Mouse (Mus musculus) heart, postnatal 0 days (tissue): ENCODE results near the gene Nav2. TPM values are rescaled to one million over a fixed set of nuclear protein-coding genes. Genes with fewer than 3 reads are reported as not detected.
A peak's percentile ranks its signal among the peaks of the same experiment; 100 is the strongest.

Source experiments
- ATAC-seq: fragments of 200-750 bp; cut with Nextera tagmentation; 2 replicates; pipeline ENCODE4 v1.8.0; 2017; ENCODE audit warnings: low read depth, moderate number of reproducible peaks, moderate library complexity; ENCODE audit not compliant: insufficient read depth
- DNase-seq: peaks from one replicate; pipeline ENCODE4 v3.0.0-alpha.2; 2016; ENCODE audit warnings: low spot score
- H3K27ac ChIP-seq: fragments of 300-500 bp; sonication (generic); 2 replicates; pipeline ENCODE4 v1.5.1; 2014; ENCODE audit warnings: low read depth, mild to moderate bottlenecking
- H3K27me3 ChIP-seq: fragments of 300-500 bp; sonication (generic); 2 replicates; pipeline ENCODE4 v1.6.1; 2014; ENCODE audit warnings: low read length, mixed read lengths; ENCODE audit not compliant: control insufficient read depth, insufficient read depth
- H3K36me3 ChIP-seq: fragments of 300-500 bp; sonication (generic); replicated peaks from 2 replicates; pipeline ENCODE4 v1.6.1; 2014; ENCODE audit warnings: low read length, mixed read lengths; ENCODE audit not compliant: control insufficient read depth, insufficient read depth
- H3K4me1 ChIP-seq: fragments of 300-500 bp; sonication (generic); 2 replicates; pipeline ENCODE4 v1.6.1; 2014; ENCODE audit warnings: antibody characterized with exemption; ENCODE audit not compliant: control insufficient read depth, insufficient read depth
- H3K4me2 ChIP-seq: fragments of 300-500 bp; sonication (generic); 2 replicates; pipeline ENCODE4 v1.6.1; 2014; ENCODE audit warnings: low read depth, mild to moderate bottlenecking, low read length, moderate library complexity
- H3K4me3 ChIP-seq: fragments of 300-500 bp; sonication (generic); 2 replicates; pipeline ENCODE4 v1.5.1; 2014; ENCODE audit warnings: low read depth, low read length
- H3K9ac ChIP-seq: fragments of 300-500 bp; sonication (generic); replicated peaks from 2 replicates; pipeline ENCODE4 v1.6.1; 2014; ENCODE audit warnings: low read depth, low read length, mixed read lengths
- H3K9me3 ChIP-seq: fragments of 300-500 bp; sonication (generic); replicated peaks from 2 replicates; pipeline ENCODE4 v1.6.1; 2016; ENCODE audit warnings: low read length; ENCODE audit not compliant: control insufficient read depth
- CTCF ChIP-seq: IDR thresholded peaks from 2 replicates; pipeline ENCODE4 v1.5.1; 2016; ENCODE audit warnings: antibody characterized with exemption, control low read depth, low read depth
- EP300 ChIP-seq: IDR thresholded peaks from 2 replicates; pipeline ENCODE4 v1.6.1; 2016; ENCODE audit warnings: antibody characterized with exemption, low read depth
- WGBS: fragments of 180-500 bp; shearing (Covaris S2); extraction: QIAGEN DNeasy Blood & Tissue Kit; methylation state at CpG from one replicate; pipeline ENCODE4 v1.1.7; 2014; 5-methylcytosine and 5-hydroxymethylcytosine counted together
- polyA plus RNA-seq: library from polyadenylated mRNA; unstranded; fragments of >200 nt; fragmentation: Nextera tagmentation; extraction: Ambion mirVana; gene quantifications from 2 replicates; pipeline ENCODE4 v1.2.1, GENCODE M21; 2015
- total RNA-seq: library from RNA; depleted of rRNA; stranded (reverse); fragments of >200 nt; gene quantifications from 2 replicates; pipeline ENCODE4 v1.2.3, GENCODE M21; 2014; ENCODE audit warnings: low replicate concordance

Nav2 gene
- total and polyA plus RNA-seq, 2 experiments from 2014 or later = 22.8 to 77.9 TPM

DNA sequence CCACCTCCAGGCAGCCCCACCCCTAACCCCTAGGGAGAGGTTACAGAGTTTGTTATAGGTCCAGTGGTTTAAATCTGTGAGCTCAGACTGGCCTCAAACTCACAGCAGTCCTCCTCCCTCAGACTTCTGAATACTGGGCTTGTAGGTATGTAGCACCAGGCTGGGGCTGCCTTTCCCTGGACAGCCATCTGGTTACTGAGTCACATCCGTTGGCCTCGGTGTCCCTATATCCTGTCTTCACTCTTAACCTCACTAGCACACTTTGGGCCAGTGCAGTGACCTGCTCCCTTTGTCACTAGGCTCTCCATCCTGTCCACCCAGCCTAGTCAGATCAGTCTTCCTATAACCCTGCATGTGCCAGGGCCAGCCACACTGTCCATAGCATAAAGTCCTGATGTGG lies 19.8 kb upstream of the Nav2 start:
- Histone ChIP-seq H3K36me3 (no peaks in the 10 kb centered on the region), H3K9ac (no peak overlapping the region), H3K4me1 (no peaks in the 10 kb centered on the region), H3K9me3 (no peaks in the 10 kb centered on the region), H3K4me3 (no peak overlapping the region), H3K4me2 (no peak overlapping the region), H3K27me3 (no peaks in the 10 kb centered on the region), H3K27ac (no peak overlapping the region)
- ATAC-seq = peak; percentile 55
- no peak for DNase-seq
- 51% methylated on average over 2 of the region's 2 CpGs for WGBS
- TF ChIP-seq EP300 = no peak
- no peak for TF ChIP-seq CTCF

DNA sequence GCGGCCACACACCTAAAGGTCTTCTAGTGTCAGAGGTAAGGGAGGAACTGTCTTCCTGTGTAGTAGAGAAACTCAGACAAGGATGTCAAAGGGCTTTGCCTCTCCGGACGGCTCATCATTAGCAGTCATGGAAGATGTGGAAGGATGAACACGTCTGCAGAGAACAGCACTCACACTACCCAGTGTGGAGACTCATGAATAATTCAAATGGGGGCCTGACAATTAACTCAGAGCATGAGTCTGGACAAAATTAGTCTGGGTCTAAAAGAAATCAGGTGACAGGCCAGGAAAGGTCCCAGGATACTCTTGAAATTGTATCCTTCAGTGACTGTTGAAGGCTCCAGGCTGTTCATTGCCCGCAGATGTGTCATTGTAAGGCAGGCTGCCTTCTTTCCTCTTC lies 17.5 kb upstream of the Nav2 start:
- H3K4me3 ChIP-seq = no peak overlapping the region

DNA sequence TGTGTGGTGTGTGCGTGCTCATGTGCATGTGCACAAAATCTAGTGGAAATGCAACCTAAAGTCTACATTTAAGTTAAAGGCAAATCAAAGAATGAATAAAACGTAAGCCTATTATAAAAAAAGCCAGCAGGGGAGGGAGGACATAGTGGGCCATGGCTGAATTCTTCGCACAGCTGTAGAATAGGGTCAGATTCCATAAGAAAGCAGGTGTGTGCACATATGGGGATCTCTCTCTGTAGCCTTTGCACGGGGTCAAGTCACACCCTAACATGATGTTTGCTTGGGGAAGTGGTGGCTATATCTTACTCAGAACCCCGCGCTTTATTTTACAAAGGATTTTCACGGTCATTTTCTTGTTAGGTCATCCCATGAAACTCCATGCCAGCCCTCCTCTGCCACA lies 15.4 kb upstream of the Nav2 start:
- Histone ChIP-seq H3K9me3 (no peaks in the 10 kb centered on the region), H3K4me1 (peaks cover 28% of the 10 kb centered on the region), H3K27me3 (no peaks in the 10 kb centered on the region), H3K9ac (no peak overlapping the region), H3K4me3 (no peak overlapping the region), H3K4me2 (no peak overlapping the region), H3K27ac (no peak overlapping the region), H3K36me3 (no peaks in the 10 kb centered on the region)
- DNase-seq (no peak), ATAC-seq (no peak)
- no peak for TF ChIP-seq CTCF
- TF ChIP-seq EP300 = no peak
- WGBS = 86% methylated on average over 7 of the region's 7 CpGs

More for the DNA sequence above, 17.5 kb upstream of the Nav2 start:
- H3K27ac ChIP-seq = no peak overlapping the region
- 77% methylated on average over 5 of the region's 5 CpGs for WGBS
- TF ChIP-seq CTCF = no peak
- H3K4me2 ChIP-seq = no peak overlapping the region
- H3K9me3 ChIP-seq = no peaks in the 10 kb centered on the region
- no peak for ATAC-seq
- no peak overlapping the region for H3K9ac ChIP-seq
- H3K36me3 ChIP-seq = no peaks in the 10 kb centered on the region
- DNase-seq = no peak
- no peaks in the 10 kb centered on the region for H3K27me3 ChIP-seq
- peaks cover 14% of the 10 kb centered on the region; the same call in 1 of the 2 replicates for H3K4me1 ChIP-seq

DNA sequence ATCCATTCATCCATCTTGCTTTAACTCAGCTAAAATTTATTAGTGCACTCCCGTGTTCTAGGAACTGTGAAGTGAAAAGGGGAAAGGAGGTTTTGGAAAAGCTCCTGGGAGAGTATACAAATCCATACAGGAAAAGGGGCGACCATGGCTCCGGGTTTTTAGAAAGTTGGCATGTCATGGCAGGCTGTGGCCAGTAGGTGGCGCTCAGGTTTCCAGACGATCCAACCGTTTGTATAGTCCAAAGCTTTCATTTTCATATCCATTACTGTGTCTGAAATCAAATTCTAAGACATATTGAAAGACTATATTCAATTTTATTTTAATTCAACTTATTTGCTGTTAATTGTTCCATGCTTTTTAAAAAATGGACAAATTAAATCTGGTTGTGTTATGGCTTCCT lies 14.4 kb upstream of the Nav2 start:
- H3K4me2 ChIP-seq = no peak overlapping the region

DNA sequence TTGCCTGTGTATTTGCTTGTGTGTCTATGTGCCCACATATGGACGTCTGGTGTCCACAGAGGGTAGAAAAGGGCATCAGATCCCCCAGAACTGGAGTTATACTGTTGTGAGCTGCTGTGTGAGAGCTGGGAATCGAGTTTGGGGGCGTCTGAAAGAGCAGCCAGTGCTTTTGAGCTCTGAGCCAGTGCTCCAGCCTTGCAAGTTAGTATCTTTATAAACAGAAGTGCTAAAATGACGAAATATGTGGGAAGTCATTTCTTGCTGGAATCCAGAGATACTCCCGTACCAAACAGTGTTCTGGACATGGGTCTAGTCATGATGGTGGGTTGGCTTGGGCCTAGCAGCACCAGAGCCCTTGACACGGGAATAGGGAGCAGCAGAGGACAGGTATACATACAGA lies 13.8 kb upstream of the Nav2 start:
- Histone ChIP-seq H3K4me1 (peaks cover 39% of the 10 kb centered on the region), H3K9ac (no peak overlapping the region; the same call in 1 of the 2 replicates), H3K27ac (peak overlapping the region; percentile 67)

More for the DNA sequence above, 14.4 kb upstream of the Nav2 start:
- TF ChIP-seq CTCF (peak; percentile 84), EP300 (no peak)
- Histone ChIP-seq H3K9me3 (no peaks in the 10 kb centered on the region), H3K27ac (no peak overlapping the region), H3K4me1 (peaks cover 33% of the 10 kb centered on the region), H3K27me3 (no peaks in the 10 kb centered on the region), H3K9ac (no peak overlapping the region; the same call in 1 of the 2 replicates), H3K4me3 (no peak overlapping the region), H3K36me3 (no peaks in the 10 kb centered on the region)
- WGBS = 2% methylated on average over 6 of the region's 6 CpGs
- no peak for ATAC-seq
- peak; percentile 69 for DNase-seq

DNA sequence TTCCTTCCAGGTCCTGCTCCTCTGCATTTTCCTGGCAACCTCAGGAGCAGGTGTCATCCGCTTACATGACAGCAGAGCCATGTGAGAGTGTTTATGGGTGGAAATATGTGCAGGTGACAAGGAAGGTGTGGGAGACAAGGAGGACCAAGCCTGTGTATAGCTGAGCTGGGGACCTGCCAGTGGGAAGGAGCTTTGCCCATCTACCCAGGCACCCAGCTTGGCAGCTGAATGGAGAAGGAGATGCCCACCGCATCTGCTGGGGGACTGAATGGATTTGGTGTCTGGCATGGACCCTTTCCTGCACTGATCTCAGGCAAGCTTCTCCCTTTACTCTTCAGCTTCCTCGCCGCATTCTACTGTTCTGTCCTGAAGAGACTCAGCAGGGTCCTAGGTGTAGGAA lies 13.0 kb upstream of the Nav2 start:
- WGBS = 65% methylated on average over 4 of the region's 4 CpGs
- no peak overlapping the region for H3K9ac ChIP-seq
- H3K9me3 ChIP-seq = no peaks in the 10 kb centered on the region
- H3K4me1 ChIP-seq = peaks cover 41% of the 10 kb centered on the region
- H3K27me3 ChIP-seq = no peaks in the 10 kb centered on the region
- peak overlapping the region; percentile 67 for H3K27ac ChIP-seq
- no peak overlapping the region for H3K4me3 ChIP-seq
- no peaks in the 10 kb centered on the region for H3K36me3 ChIP-seq
- DNase-seq = no peak
- ATAC-seq = no peak
- 0 out of 2 replicates have a peak overlapping the region, but pooled peaks have one; percentile 10 for H3K4me2 ChIP-seq
- TF ChIP-seq EP300 (no peak), CTCF (no peak)

More for the DNA sequence above, 13.8 kb upstream of the Nav2 start:
- Histone ChIP-seq H3K36me3 (no peaks in the 10 kb centered on the region), H3K9me3 (no peaks in the 10 kb centered on the region), H3K4me3 (no peak overlapping the region), H3K4me2 (no peak overlapping the region), H3K27me3 (no peaks in the 10 kb centered on the region)
- TF ChIP-seq CTCF (no peak), EP300 (no peak)
- no peak for DNase-seq
- no peak for ATAC-seq
- WGBS = 72% methylated on average over 6 of the region's 6 CpGs
